Mouse (Mus musculus): ENCODE measurements around the gene Neu1.

DNA sequence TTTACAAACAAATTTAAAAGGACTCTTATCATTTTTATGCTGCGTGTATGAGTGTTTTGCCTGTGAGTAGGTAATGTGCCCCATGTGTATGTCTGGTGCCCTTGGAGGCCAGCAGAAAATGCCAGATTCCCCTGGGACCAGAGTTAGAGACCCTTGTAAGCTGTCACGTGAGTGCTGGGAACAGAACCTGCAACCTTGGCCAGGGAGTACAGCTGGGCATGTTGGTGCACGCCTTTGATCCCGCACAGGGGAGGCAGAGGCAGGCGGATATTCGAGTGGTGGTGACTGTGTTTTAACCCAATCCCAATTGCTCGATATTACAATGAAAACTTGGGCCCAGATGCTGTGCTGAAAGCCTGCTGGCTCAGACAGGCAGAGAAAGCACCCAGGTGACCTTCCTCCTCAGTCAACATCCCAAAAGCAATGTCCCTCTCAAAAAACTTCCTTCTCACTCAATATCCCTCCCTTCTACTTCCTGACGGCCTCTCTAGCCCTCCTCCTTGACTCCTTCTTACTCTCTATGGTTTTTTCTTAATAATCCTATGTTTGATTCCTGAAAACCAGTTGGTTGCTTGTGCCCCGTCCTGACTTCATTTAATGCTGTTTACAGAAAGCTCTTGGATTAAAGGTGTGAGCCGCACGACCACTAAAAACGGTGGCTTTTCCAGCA, 40.8 kb upstream of the Neu1 start:
- TF ChIP-seq CTCF (IDR thresholded peaks at IDR 0.05) (no peak), POLR2A (IDR thresholded peaks at IDR 0.05; ENCODE audit: insufficient read depth, low read depth, low read length) (no peak)
